Mouse (Mus musculus) liver, embryonic 14.5 days (tissue): ENCODE measurements around the gene Dennd1a.

Experiments used
- CTCF ChIP-seq: IDR thresholded peaks from 2 replicates; pipeline ENCODE4 v1.5.1; 2016; ENCODE audit warnings: antibody characterized with exemption, low read depth, control low read depth
- EP300 ChIP-seq: IDR thresholded peaks from 2 replicates; pipeline ENCODE4 v1.6.1; 2016; ENCODE audit warnings: antibody characterized with exemption, low read depth

GRCm38 (mm10) chr2:37942906-37943305 is 344.3 kb downstream of the Dennd1a start:
- TF ChIP-seq EP300 (no peak), CTCF (no peak)
